Mouse (Mus musculus) hindlimb bud, embryonic 11.5 days (tissue): ENCODE data around the gene Drd3.

Experiments
- DNase-seq: peaks from one replicate; pipeline ENCODE4 v3.0.0-alpha.2; 2012; ENCODE audit warnings: low read depth, low spot score; ENCODE audit errors: extremely low spot score

Drd3 gene

GRCm38 (mm10) chr16:43801137-43801536 lies 47.3 kb downstream of the Drd3 start:
- DNase-seq: no peak

GRCm38 (mm10) chr16:43801791-43802307 lies 48.0 kb downstream of the Drd3 start:
- peak; percentile 46 for DNase-seq

GRCm38 (mm10) chr16:43802466-43802865 lies 48.6 kb downstream of the Drd3 start:
- no peak for DNase-seq

GRCm38 (mm10) chr16:43804364-43804763 lies 50.5 kb downstream of the Drd3 start:
- no peak for DNase-seq

GRCm38 (mm10) chr16:43807048-43807447 lies 53.2 kb downstream of the Drd3 start:
- no peak for DNase-seq

- DNase-seq: no peak
Observed at GRCm38 (mm10) chr16:43809429-43809828, 55.6 kb downstream of the Drd3 start.

- no peak for DNase-seq
Observed at GRCm38 (mm10) chr16:43811402-43811801, 57.6 kb downstream of the Drd3 start.

GRCm38 (mm10) chr16:43814644-43815043 lies 60.8 kb downstream of the Drd3 start:
- no peak for DNase-seq

GRCm38 (mm10) chr16:43816321-43816720 lies 62.5 kb downstream of the Drd3 start:
- DNase-seq: no peak

- no peak for DNase-seq
Observed at GRCm38 (mm10) chr16:43818404-43818803, 64.6 kb downstream of the Drd3 start.

GRCm38 (mm10) chr16:43827492-43827891 lies 73.7 kb downstream of the Drd3 start:
- DNase-seq: no peak

GRCm38 (mm10) chr16:43831957-43832356 lies 78.1 kb downstream of the Drd3 start:
- no peak for DNase-seq

- no peak for DNase-seq
Observed at GRCm38 (mm10) chr16:43841236-43841635, 87.4 kb downstream of the Drd3 start.

GRCm38 (mm10) chr16:43849839-43850238 lies 96.0 kb downstream of the Drd3 start:
- no peak for DNase-seq

GRCm38 (mm10) chr16:43858941-43859476 lies 105.2 kb downstream of the Drd3 start:
- no peak for DNase-seq

GRCm38 (mm10) chr16:43860624-43861023 lies 106.8 kb downstream of the Drd3 start:
- DNase-seq: no peak

- DNase-seq: no peak
Observed at GRCm38 (mm10) chr16:43869805-43870204, 116.0 kb downstream of the Drd3 start.

- DNase-seq: no peak
Observed at GRCm38 (mm10) chr16:43871419-43871818, 117.6 kb downstream of the Drd3 start.
